Mouse (Mus musculus) embryonic facial prominence, embryonic 12.5 days (tissue): Measurements from ENCODE around the gene Fem1a. TPM values are rescaled to one million over a fixed set of nuclear protein-coding genes. Genes with fewer than 3 reads are reported as not detected.
"Not testable (repeated sequence)": the region's sequence is repeated elsewhere in the genome, so short reads cannot be mapped to it uniquely, and the experiment has no call there.

ENCODE experiments used
- ATAC-seq: fragments of 200-750 bp; cut with Nextera tagmentation; 2 replicates; pipeline ENCODE4 v1.8.0; 2017; ENCODE audit not compliant: insufficient number of reproducible peaks, insufficient read depth, low FRiP score, low TSS enrichment
- H3K27ac ChIP-seq: fragments of 300-500 bp; sonication (generic); 2 replicates; pipeline ENCODE4 v1.5.1; 2016; ENCODE audit warnings: mild to moderate bottlenecking
- H3K27me3 ChIP-seq: fragments of 300-500 bp; sonication (generic); 2 replicates; pipeline ENCODE4 v1.6.1; 2016; ENCODE audit warnings: mild to moderate bottlenecking, moderate library complexity
- H3K36me3 ChIP-seq: fragments of 300-500 bp; sonication (generic); 2 replicates; pipeline ENCODE4 v1.6.1; 2016; ENCODE audit warnings: mild to moderate bottlenecking
- H3K4me1 ChIP-seq: fragments of 300-500 bp; sonication (generic); 2 replicates; pipeline ENCODE4 v1.6.1; 2016
- H3K4me2 ChIP-seq: fragments of 300-500 bp; sonication (generic); replicated peaks from 2 replicates; pipeline ENCODE4 v1.6.1; 2016; ENCODE audit warnings: mild to moderate bottlenecking, moderate library complexity
- H3K4me3 ChIP-seq: fragments of 300-500 bp; sonication (generic); 2 replicates; pipeline ENCODE4 v1.5.1; 2016; ENCODE audit warnings: mild to moderate bottlenecking
- H3K9ac ChIP-seq: fragments of 300-500 bp; sonication (generic); 2 replicates; pipeline ENCODE4 v1.6.1; 2016; ENCODE audit warnings: mild to moderate bottlenecking, moderate library complexity
- H3K9me3 ChIP-seq: fragments of 300-500 bp; sonication (generic); 2 replicates; pipeline ENCODE4 v1.6.1; 2016; ENCODE audit warnings: mild to moderate bottlenecking, moderate library complexity
- WGBS: fragments of 180-500 bp; shearing (Covaris S2); methylation state at CpG from one replicate; pipeline ENCODE4 v1.1.7; 2016; 5-methylcytosine and 5-hydroxymethylcytosine counted together
- polyA plus RNA-seq: library from polyadenylated mRNA; unstranded; fragments of >200 nt; fragmentation: Nextera tagmentation; extraction: Ambion mirVana; gene quantifications from 2 replicates; pipeline ENCODE4 v1.2.1, GENCODE M21; 2016

The Fem1a gene
- polyA plus RNA-seq, 1 experiment from 2014 or later = 15.3 TPM

- Histone ChIP-seq H3K4me3 (peak overlapping the region; percentile 72), H3K27me3 (no peaks in the 10 kb centered on the region), H3K4me1 (peaks cover 24% of the 10 kb centered on the region), H3K4me2 (peak overlapping the region; percentile 99), H3K36me3 (peaks cover 41% of the 10 kb centered on the region), H3K9ac (peak overlapping the region; percentile 65), H3K27ac (no peak overlapping the region), H3K9me3 (no peaks in the 10 kb centered on the region)
- WGBS = 9% methylated on average over 58 of the region's 58 CpGs
- ATAC-seq = no peak
Observed at GRCm38 (mm10) chr17:56257181-56257894, 728 bp downstream of the Fem1a start.

DNA sequence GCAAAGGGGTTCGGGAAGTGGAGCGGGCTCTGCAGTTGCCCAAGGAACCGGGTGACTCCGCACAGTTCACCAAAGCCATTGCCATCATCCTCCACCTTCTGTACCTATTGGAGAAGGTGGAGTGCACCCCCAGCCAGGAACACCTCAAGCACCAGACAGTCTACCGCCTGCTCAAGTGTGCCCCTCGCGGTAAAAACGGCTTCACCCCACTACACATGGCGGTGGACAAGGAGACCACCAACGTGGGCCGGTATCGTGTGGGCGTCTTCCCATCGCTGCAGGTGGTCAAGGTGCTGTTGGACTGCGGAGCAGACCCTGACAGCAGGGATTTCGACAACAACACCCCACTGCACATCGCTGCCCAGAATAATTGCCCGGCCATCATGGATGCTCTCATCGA is 1.7 kb downstream of the Fem1a start:
- H3K27ac ChIP-seq, H3K9ac ChIP-seq, H3K27me3 ChIP-seq, H3K4me3 ChIP-seq, ATAC-seq, H3K9me3 ChIP-seq: not testable (repeated sequence)
- WGBS = 91% methylated on average over 19 of the region's 19 CpGs
- Histone ChIP-seq H3K36me3 (peaks cover 47% of the 10 kb centered on the region), H3K4me2 (peak overlapping the region; percentile 99), H3K4me1 (peaks cover 24% of the 10 kb centered on the region)

DNA sequence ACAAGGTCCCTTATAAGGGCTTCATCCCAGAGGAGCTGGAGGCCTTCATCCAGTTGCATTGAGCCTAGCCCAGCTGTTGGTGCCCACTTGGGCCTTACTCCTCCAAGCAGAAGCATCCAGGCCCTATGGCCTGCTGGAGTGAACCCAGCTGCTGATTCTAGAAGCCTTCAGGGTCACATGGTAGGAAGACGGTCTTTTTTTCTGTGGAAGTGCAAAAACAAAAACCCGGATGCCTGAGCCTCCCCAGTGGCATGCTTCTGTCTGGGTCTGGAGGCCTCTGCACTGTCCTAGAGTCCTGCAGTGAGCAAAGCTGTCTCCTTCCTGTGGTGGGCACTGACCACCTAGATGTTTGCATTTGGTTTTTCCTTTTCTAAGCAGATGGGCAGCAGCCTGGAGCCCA is 2.2 kb downstream of the Fem1a start:
- ATAC-seq, H3K9me3 ChIP-seq, H3K27ac ChIP-seq, H3K4me3 ChIP-seq, H3K27me3 ChIP-seq: not testable (repeated sequence)
- 0 out of 2 replicates have a peak overlapping the region, but pooled peaks have one; percentile 34 for H3K9ac ChIP-seq
- H3K4me1 ChIP-seq = peaks cover 24% of the 10 kb centered on the region
- peaks cover 47% of the 10 kb centered on the region for H3K36me3 ChIP-seq
- WGBS = 61% methylated on average over 2 of the region's 2 CpGs
- peak overlapping the region; percentile 99; the same call in 1 of the 2 replicates for H3K4me2 ChIP-seq

DNA sequence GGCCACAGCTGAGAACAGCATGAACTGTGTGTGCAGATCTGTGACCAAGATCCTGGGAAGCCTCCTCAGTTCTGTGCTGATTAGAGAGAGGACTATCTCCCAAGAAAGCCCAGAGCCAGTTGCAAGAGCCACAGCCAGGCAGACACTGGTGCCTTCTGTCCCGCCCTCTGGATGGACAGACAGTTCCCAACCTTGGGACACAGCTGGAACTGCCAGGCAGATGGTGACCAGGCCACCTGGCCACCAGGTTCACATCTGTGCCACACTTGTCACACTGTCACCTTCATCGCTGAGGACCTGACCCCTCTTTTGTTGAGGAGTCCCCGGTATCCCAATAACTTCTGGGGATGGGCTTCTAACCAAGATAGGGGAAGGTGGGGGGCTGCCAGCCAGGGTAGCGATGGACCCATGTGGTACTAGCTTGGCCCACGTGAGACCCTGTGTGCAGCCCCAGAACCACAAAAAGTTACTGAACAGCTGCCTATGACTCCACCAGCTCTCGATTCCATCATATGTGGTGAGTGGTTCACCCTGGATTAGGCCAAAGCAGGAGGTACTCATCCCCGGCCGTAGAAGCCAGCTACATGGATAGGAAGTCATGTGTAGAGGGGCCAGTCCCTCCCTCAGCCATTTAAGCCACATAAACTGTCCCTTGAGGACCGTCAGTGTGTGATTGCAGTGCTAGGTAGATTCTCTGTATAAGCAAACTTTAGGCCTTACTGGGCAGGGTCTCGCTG is 2.9 kb downstream of the Fem1a start:
- peaks cover 47% of the 10 kb centered on the region for H3K36me3 ChIP-seq
- no peak for ATAC-seq
- H3K4me2 ChIP-seq = no peak overlapping the region
- peaks cover 24% of the 10 kb centered on the region for H3K4me1 ChIP-seq
- H3K9me3 ChIP-seq = no peaks in the 10 kb centered on the region
- H3K4me3 ChIP-seq = no peak overlapping the region
- no peaks in the 10 kb centered on the region for H3K27me3 ChIP-seq
- WGBS = 86% methylated on average over 10 of the region's 10 CpGs
- H3K9ac ChIP-seq = 0 out of 2 replicates have a peak overlapping the region, but pooled peaks have one; percentile 34
- no peak overlapping the region for H3K27ac ChIP-seq

DNA sequence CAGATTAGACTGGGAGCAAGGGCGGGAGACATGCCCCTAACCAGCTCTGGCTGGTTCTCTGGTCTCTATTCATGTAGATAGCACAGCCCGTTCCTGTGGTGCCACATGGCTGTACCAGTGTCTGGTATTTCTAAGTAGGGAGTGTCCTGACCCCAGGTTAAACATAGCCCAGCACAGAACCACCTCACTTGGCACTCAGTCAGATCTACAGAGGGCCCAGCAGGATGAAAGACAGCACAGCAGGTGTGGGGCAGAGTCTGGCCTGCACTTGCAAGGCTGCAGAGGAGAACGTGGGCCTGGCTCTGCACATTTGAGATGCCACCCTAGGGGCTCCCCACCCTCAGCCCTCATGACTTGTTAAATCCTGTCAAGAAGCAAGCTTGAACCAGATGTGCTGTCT is 4.6 kb downstream of the Fem1a start:
- Histone ChIP-seq H3K9me3 (no peaks in the 10 kb centered on the region), H3K4me3 (no peak overlapping the region), H3K36me3 (peaks cover 55% of the 10 kb centered on the region), H3K4me2 (no peak overlapping the region), H3K4me1 (peaks cover 24% of the 10 kb centered on the region), H3K27ac (no peak overlapping the region), H3K27me3 (no peaks in the 10 kb centered on the region), H3K9ac (0 out of 2 replicates have a peak overlapping the region, but pooled peaks have one; percentile 2)
- WGBS = 74% methylated on average over 3 of the region's 3 CpGs
- no peak for ATAC-seq

GRCm38 (mm10) chr17:56262645-56263094 is 6.1 kb downstream of the Fem1a start:
- H3K36me3 ChIP-seq = peaks cover 55% of the 10 kb centered on the region
- H3K4me2 ChIP-seq = no peak overlapping the region
- H3K27ac ChIP-seq = no peak overlapping the region
- no peak overlapping the region for H3K9ac ChIP-seq
- ATAC-seq = no peak
- no peaks in the 10 kb centered on the region for H3K9me3 ChIP-seq
- H3K27me3 ChIP-seq = no peaks in the 10 kb centered on the region
- peaks cover 19% of the 10 kb centered on the region for H3K4me1 ChIP-seq
- no peak overlapping the region for H3K4me3 ChIP-seq
- WGBS = 83% methylated on average over 3 of the region's 3 CpGs

- WGBS = 30% methylated on average over 8 of the region's 8 CpGs
- no peak overlapping the region for H3K9ac ChIP-seq
- H3K4me2 ChIP-seq = no peak overlapping the region
- peaks cover 46% of the 10 kb centered on the region for H3K36me3 ChIP-seq
- ATAC-seq = no peak
- H3K4me1 ChIP-seq = peaks cover 7% of the 10 kb centered on the region; the same call in 1 of the 2 replicates
- no peak overlapping the region for H3K4me3 ChIP-seq
- no peaks in the 10 kb centered on the region for H3K9me3 ChIP-seq
- H3K27ac ChIP-seq = no peak overlapping the region
- H3K27me3 ChIP-seq = no peaks in the 10 kb centered on the region
Observed at GRCm38 (mm10) chr17:56264020-56264419, 7.4 kb downstream of the Fem1a start.

DNA sequence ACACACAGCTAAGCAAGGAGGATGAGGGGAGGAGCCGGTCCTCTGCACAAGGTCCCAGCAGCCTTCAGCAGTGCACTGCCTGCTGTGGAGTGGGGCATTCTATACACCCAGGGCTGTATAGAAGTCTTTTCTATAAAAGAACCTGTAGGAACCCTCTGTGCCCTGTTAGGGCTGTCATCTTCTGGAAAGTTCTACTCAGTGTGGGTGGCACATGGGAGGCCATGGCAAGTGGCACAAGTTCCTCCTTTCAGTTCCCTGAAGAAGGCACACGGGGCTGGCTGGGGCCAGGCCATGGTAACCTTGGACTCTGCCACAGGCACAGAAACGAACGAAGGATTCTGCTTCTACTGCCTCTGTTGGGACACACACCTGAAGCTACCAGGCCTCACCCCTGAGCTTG is 8.4 kb downstream of the Fem1a start:
- no peak overlapping the region for H3K9ac ChIP-seq
- H3K27me3 ChIP-seq = no peaks in the 10 kb centered on the region
- no peak for ATAC-seq
- no peaks in the 10 kb centered on the region for H3K9me3 ChIP-seq
- H3K36me3 ChIP-seq = peaks cover 37% of the 10 kb centered on the region
- H3K4me1 ChIP-seq = 0 out of 2 replicates have a peak, but pooled peaks cover 6% of the 10 kb centered on the region
- no peak overlapping the region for H3K27ac ChIP-seq
- no peak overlapping the region for H3K4me3 ChIP-seq
- 93% methylated on average over 4 of the region's 4 CpGs for WGBS
- no peak overlapping the region for H3K4me2 ChIP-seq

GRCm38 (mm10) chr17:56265869-56266268 is 9.3 kb downstream of the Fem1a start:
- WGBS = 86% methylated on average over 3 of the region's 3 CpGs
- Histone ChIP-seq H3K36me3 (peaks cover 35% of the 10 kb centered on the region), H3K4me1 (0 out of 2 replicates have a peak, but pooled peaks cover 3% of the 10 kb centered on the region), H3K4me3 (no peak overlapping the region), H3K27ac (no peak overlapping the region), H3K27me3 (no peaks in the 10 kb centered on the region), H3K9ac (no peak overlapping the region), H3K9me3 (no peaks in the 10 kb centered on the region), H3K4me2 (no peak overlapping the region)
- ATAC-seq = no peak

- H3K27ac ChIP-seq = no peak overlapping the region
- H3K4me1 ChIP-seq = no peaks in the 10 kb centered on the region
Observed at GRCm38 (mm10) chr17:56266271-56266670, 9.7 kb downstream of the Fem1a start.

GRCm38 (mm10) chr17:56269153-56269630 is 12.6 kb downstream of the Fem1a start:
- 20% methylated on average over 12 of the region's 12 CpGs for WGBS
- Histone ChIP-seq H3K4me1 (no peaks in the 10 kb centered on the region), H3K4me2 (peak overlapping the region; percentile 68), H3K4me3 (peak overlapping the region; percentile 39), H3K9ac (peak overlapping the region; percentile 42), H3K27ac (peak overlapping the region; percentile 69; the same call in 1 of the 2 replicates), H3K27me3 (no peaks in the 10 kb centered on the region), H3K9me3 (no peaks in the 10 kb centered on the region), H3K36me3 (peaks cover 23% of the 10 kb centered on the region)
- peak; percentile 85 for ATAC-seq

More at GRCm38 (mm10) chr17:56266271-56266670, 9.7 kb downstream of the Fem1a start:
- ATAC-seq = no peak
- WGBS = 70% methylated on average over 3 of the region's 3 CpGs
- Histone ChIP-seq H3K4me3 (no peak overlapping the region), H3K36me3 (peaks cover 35% of the 10 kb centered on the region), H3K9ac (no peak overlapping the region), H3K27me3 (no peaks in the 10 kb centered on the region), H3K9me3 (no peaks in the 10 kb centered on the region), H3K4me2 (no peak overlapping the region)
